Mouse (Mus musculus) neural tube, embryonic 13.5 days (tissue): Measurements from ENCODE around the gene Cacna1c. TPM values are rescaled to one million over a fixed set of nuclear protein-coding genes. Genes with fewer than 3 reads are reported as not detected.

Source experiments
- ATAC-seq: fragments of 200-750 bp; cut with Nextera tagmentation; 2 replicates; pipeline ENCODE4 v1.8.0; 2017; ENCODE audit warnings: low read depth, mild to moderate bottlenecking, moderate TSS enrichment, moderate library complexity
- H3K27ac ChIP-seq: fragments of 300-500 bp; sonication (generic); replicated peaks from 2 replicates; pipeline ENCODE4 v1.5.1; 2015; ENCODE audit warnings: moderate library complexity, mild to moderate bottlenecking, inconsistent platforms
- H3K27me3 ChIP-seq: fragments of 300-500 bp; sonication (generic); 2 replicates; pipeline ENCODE4 v1.6.1; 2015; ENCODE audit warnings: mild to moderate bottlenecking, inconsistent platforms
- H3K36me3 ChIP-seq: fragments of 300-500 bp; sonication (generic); 2 replicates; pipeline ENCODE4 v1.6.1; 2015; ENCODE audit warnings: mild to moderate bottlenecking, inconsistent platforms
- H3K4me1 ChIP-seq: fragments of 300-500 bp; sonication (generic); replicated peaks from 2 replicates; pipeline ENCODE4 v1.6.1; 2015; ENCODE audit warnings: inconsistent platforms
- H3K4me2 ChIP-seq: fragments of 300-500 bp; sonication (generic); 2 replicates; pipeline ENCODE4 v1.6.1; 2015; ENCODE audit warnings: inconsistent platforms, mild to moderate bottlenecking, moderate library complexity
- H3K4me3 ChIP-seq: fragments of 300-500 bp; sonication (generic); 2 replicates; pipeline ENCODE4 v1.5.1; 2015; ENCODE audit warnings: mild to moderate bottlenecking, inconsistent platforms
- H3K9ac ChIP-seq: fragments of 300-500 bp; sonication (generic); 2 replicates; pipeline ENCODE4 v1.6.1; 2015; ENCODE audit warnings: moderate library complexity, mild to moderate bottlenecking, inconsistent platforms
- H3K9me3 ChIP-seq: fragments of 300-500 bp; sonication (generic); 2 replicates; pipeline ENCODE4 v1.6.1; 2016; ENCODE audit warnings: inconsistent platforms
- WGBS: fragments of 180-500 bp; shearing (Covaris S2); methylation state at CpG from one replicate; pipeline ENCODE4 v1.1.7; 2015; 5-methylcytosine and 5-hydroxymethylcytosine counted together
- polyA plus RNA-seq: library from polyadenylated mRNA; unstranded; fragments of >200 nt; fragmentation: Nextera tagmentation; extraction: Ambion mirVana; gene quantifications from 2 replicates; pipeline ENCODE4 v1.2.1, GENCODE M21; 2015

The Cacna1c gene
- polyA plus RNA-seq, 1 experiment from 2014 or later = 5.0 TPM

DNA sequence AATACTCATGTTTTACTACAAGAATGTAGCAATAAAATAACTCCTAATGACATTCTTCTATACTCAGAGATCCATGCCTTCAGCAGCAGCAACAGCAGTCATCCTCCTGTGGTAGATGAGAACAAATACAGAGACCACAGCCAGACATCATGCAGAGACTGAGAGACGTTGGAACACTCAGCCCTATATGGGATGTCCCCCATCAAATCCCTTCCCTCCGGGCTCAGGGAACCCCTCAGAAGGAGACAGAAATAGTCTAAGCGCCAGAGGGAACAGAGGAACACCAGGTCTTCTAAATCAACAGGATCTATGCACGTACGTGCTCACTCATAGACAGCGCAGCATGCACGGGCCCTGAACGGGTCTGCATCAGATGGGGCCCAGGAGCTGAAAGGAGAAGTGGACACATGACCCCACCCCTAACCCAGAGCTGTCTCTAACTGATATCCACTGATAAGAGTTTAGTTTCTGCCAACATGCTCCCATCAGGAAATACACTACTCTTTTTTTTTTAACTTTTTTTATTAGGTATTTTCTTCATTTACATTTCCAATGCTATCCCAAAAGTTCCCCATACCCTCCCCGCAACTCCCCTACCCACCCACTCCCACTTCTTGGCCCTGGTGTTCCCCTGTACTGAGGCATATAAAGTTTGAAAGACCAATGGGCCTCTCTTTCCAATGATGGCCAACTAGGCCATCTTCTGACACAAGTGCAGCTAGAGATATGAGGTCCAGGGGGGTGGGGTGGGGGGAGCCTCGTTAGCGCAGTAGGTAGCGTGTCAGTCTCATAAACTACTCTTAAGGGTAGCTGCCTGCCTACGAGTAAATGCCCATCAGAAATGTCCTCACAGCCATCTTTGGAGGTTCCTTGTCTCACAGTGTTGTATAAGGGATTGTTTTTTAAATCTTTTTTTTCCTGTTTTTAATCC is 182.8 kb downstream of the Cacna1c start:
- ATAC-seq = no peak
- no peaks in the 10 kb centered on the region for H3K9me3 ChIP-seq
- no peaks in the 10 kb centered on the region for H3K36me3 ChIP-seq
- no peaks in the 10 kb centered on the region for H3K27me3 ChIP-seq
- peaks cover 12% of the 10 kb centered on the region for H3K4me1 ChIP-seq
- WGBS = 90% methylated on average over 13 of the region's 13 CpGs
- no peak overlapping the region for H3K9ac ChIP-seq
- H3K4me3 ChIP-seq = no peak overlapping the region
- H3K27ac ChIP-seq = no peak overlapping the region
- no peak overlapping the region for H3K4me2 ChIP-seq

DNA sequence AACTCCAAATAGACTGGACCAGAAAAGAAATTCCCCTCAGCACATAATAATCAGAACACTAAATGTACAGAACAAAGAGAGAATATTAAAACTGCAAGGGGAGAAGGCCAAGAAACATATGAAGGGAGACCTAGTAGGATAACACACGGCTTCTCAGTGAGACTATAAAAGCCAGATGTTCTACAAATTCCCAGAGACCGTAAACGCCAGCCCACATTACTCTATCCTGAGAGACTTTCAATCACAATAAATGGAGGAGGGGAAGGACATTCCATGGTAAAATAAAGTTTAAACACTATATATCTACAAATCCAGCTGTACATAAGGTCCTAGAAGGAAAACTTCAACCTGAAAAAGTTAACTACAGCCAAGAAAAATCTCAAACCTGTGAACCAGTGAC is 185.3 kb downstream of the Cacna1c start:
- no peak for ATAC-seq
- 49% methylated on average over 3 of the region's 3 CpGs for WGBS
- Histone ChIP-seq H3K9me3 (no peaks in the 10 kb centered on the region), H3K4me2 (no peak overlapping the region), H3K9ac (no peak overlapping the region), H3K4me3 (no peak overlapping the region), H3K36me3 (no peaks in the 10 kb centered on the region), H3K27ac (no peak overlapping the region), H3K4me1 (peaks cover 10% of the 10 kb centered on the region), H3K27me3 (no peaks in the 10 kb centered on the region)

DNA sequence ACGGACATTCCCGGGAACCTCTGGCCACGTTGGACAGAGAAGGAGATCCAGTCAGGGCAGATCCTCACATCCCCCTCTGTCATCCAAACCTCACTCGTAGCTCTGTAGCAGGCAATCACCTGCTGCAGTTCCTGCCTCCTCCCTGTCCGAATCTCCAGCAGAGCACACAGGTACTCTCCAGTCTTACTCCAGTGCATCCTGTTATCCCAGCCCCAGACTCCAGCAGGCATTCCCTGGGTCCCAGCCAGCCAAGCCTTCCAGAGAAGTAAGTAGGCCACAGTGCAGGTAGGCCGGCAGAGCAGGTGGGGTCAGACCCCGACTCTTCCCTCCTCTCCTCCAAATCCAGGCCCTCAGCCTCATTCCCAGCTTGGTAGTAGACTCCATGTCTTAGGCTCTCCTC is 186.7 kb downstream of the Cacna1c start:
- H3K27me3 ChIP-seq = no peaks in the 10 kb centered on the region
- 93% methylated on average over 7 of the region's 7 CpGs for WGBS
- no peak overlapping the region for H3K27ac ChIP-seq
- H3K9me3 ChIP-seq = no peaks in the 10 kb centered on the region
- no peak overlapping the region for H3K4me3 ChIP-seq
- peaks cover 10% of the 10 kb centered on the region for H3K4me1 ChIP-seq
- no peak overlapping the region for H3K9ac ChIP-seq
- no peak overlapping the region for H3K4me2 ChIP-seq
- no peaks in the 10 kb centered on the region for H3K36me3 ChIP-seq
- ATAC-seq = no peak

DNA sequence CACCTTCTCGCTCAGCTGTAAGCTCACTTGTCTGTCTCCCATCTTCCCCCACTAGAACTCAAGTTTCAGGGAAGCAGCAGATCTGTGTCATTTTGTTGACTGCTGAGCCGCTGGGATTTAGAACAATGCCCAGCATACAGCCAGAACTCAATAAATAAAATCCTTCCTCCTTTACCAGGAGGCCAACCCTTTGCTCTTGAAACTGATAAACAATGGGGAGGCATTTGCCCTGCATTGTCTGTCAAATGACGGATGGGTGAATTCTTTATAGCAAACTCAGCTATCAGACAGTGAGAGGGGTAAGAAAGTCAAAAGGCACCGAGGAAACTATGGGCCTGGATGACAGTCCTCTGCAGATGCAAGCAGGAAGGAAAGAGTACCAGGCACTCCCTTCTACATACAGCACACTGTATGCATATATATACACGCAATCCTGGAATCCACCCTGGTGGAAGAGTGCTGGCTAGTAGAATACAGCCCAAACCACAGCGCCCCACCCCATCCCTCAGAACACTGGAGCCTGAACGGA is 187.5 kb downstream of the Cacna1c start:
- no peaks in the 10 kb centered on the region for H3K36me3 ChIP-seq
- 45% methylated on average over 7 of the region's 7 CpGs for WGBS
- H3K9ac ChIP-seq = no peak overlapping the region
- no peaks in the 10 kb centered on the region for H3K9me3 ChIP-seq
- H3K27me3 ChIP-seq = no peaks in the 10 kb centered on the region
- no peak overlapping the region for H3K27ac ChIP-seq
- H3K4me2 ChIP-seq = no peak overlapping the region
- no peak for ATAC-seq
- H3K4me3 ChIP-seq = no peak overlapping the region
- H3K4me1 ChIP-seq = peaks cover 10% of the 10 kb centered on the region

DNA sequence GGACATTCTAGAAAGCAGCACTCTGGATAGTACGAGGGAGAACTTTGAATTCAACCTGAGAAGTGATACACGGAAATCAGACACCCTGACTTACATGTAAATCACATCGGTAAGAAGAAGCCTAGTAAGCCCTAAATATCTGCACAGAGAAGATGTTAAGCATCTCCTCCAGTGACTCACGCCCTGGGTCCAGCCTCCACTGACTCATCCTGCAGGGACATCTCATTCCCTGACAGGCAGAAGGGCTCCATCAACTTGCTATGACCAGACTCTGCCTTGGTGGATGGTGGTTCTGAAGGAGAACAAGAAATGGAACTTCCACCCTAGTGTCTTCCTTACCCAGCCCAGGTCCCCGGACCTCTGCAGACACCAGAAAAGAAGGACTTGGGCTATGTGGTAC is 191.6 kb downstream of the Cacna1c start:
- WGBS = 95% methylated on average over 5 of the region's 5 CpGs
- no peak overlapping the region for H3K4me3 ChIP-seq

DNA sequence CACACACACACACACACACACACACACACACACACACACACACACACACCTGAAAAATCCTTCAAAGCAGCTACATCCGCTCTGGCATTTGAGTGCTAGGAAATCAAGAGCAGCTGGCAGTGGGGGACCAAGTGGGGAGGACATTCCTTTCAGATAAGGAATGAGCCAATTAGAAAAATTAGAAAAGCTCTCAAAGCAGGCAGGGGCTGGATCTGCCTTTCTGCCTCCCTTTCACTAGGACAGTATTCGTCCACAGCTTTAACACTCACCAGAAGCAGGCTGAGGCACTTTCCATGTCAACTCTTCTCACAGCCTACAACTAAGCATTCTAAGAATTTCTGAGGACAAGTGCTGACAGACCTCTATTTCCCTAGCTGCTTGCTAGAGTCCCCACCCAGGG is 194.8 kb downstream of the Cacna1c start:
- no peak for ATAC-seq
- H3K9ac ChIP-seq = no peak overlapping the region
- H3K9me3 ChIP-seq = no peaks in the 10 kb centered on the region
- H3K27me3 ChIP-seq = no peaks in the 10 kb centered on the region
- H3K4me1 ChIP-seq = 0 out of 2 replicates have a peak, but pooled peaks cover 7% of the 10 kb centered on the region
- H3K36me3 ChIP-seq = no peaks in the 10 kb centered on the region
- no peak overlapping the region for H3K4me3 ChIP-seq
- no peak overlapping the region for H3K4me2 ChIP-seq
- no peak overlapping the region for H3K27ac ChIP-seq
- 70% methylated on average over 2 of the region's 2 CpGs for WGBS

More for the DNA sequence above, 191.6 kb downstream of the Cacna1c start:
- H3K27ac ChIP-seq = no peak overlapping the region
- H3K27me3 ChIP-seq = no peaks in the 10 kb centered on the region
- no peaks in the 10 kb centered on the region for H3K36me3 ChIP-seq
- no peak for ATAC-seq
- H3K4me1 ChIP-seq = peaks cover 17% of the 10 kb centered on the region
- H3K9ac ChIP-seq = no peak overlapping the region
- no peaks in the 10 kb centered on the region for H3K9me3 ChIP-seq
- H3K4me2 ChIP-seq = no peak overlapping the region

DNA sequence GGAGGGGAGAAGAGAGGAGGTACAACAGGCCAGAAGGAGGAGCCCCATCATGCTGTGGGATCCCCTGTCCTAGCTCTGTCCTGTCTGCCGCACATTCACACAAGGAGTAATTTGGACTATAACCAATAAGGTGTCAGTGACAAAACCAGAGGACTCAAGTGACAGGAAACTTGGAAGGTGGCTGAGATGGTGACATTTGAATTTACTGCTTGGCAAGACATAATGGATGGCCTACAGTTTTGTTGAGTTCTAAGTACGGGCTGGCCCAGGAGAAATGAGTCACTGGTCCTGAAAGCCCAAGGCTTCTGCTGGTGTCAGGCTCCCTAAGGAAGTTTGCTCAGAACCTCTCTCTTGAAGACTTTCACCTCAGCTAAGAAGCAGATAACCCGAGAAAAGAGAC is 196.0 kb downstream of the Cacna1c start:
- no peak overlapping the region for H3K27ac ChIP-seq
- no peak overlapping the region for H3K9ac ChIP-seq
- no peak overlapping the region for H3K4me3 ChIP-seq
- H3K27me3 ChIP-seq = no peaks in the 10 kb centered on the region
- H3K4me1 ChIP-seq = 0 out of 2 replicates have a peak, but pooled peaks cover 7% of the 10 kb centered on the region
- WGBS = 57% methylated on average over 3 of the region's 3 CpGs
- H3K9me3 ChIP-seq = no peaks in the 10 kb centered on the region
- no peak for ATAC-seq
- no peak overlapping the region for H3K4me2 ChIP-seq
- no peaks in the 10 kb centered on the region for H3K36me3 ChIP-seq

DNA sequence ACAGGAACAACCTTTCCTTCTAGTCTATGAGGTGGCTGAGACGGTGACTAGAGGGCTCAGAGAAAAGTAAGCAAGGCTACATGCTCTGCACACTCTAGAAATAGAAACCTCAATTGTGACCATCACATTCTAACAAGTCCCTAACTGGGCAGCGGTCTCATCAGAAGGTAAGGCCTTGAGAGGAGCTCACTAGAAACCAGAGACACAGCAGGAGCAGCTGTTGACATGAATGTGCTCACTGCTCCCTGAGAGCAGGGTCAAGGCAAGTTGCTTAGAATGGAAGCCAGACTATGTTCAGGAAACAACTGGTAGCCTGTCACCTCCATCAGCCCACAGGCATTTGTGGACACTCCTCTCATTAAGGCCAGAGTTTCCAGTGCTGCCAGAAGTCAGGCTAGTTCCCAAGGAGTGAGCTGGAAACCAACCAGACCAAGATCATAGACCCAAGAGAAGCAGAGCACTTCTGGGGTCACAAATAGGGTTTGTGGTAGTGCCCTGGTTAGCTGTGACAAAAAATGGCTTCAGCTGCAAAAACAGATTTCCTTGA is 196.8 kb downstream of the Cacna1c start:
- no peak for ATAC-seq
- no peak overlapping the region for H3K4me2 ChIP-seq
- no peaks in the 10 kb centered on the region for H3K36me3 ChIP-seq
- H3K27ac ChIP-seq = no peak overlapping the region
- H3K9me3 ChIP-seq = no peaks in the 10 kb centered on the region
- no peak overlapping the region for H3K4me3 ChIP-seq
- no peak overlapping the region for H3K9ac ChIP-seq
- no peaks in the 10 kb centered on the region for H3K27me3 ChIP-seq
- 97% methylated on average over 2 of the region's 2 CpGs for WGBS
- 0 out of 2 replicates have a peak, but pooled peaks cover 7% of the 10 kb centered on the region for H3K4me1 ChIP-seq

DNA sequence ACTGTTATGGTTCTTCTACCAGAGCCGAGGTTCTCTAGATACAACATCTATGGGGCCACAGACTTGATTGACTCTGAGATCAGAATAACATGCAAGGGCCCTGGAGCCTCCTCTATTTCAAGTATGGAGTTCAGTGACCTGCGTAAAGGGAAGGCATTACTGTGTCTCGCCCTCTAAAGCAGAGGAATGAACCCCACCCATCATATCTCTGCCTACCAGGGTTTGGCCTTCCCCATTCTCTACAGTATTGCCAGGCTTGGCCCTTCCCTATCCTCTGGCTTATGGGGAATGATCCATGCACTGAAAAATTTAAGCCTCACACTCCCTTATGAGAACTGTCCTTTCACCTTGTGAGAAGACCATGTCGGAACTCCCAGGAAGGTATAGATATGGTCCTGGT is 198.8 kb downstream of the Cacna1c start:
- H3K36me3 ChIP-seq = no peaks in the 10 kb centered on the region
- H3K27ac ChIP-seq = no peak overlapping the region
- no peaks in the 10 kb centered on the region for H3K27me3 ChIP-seq
- no peaks in the 10 kb centered on the region for H3K9me3 ChIP-seq
- ATAC-seq = no peak
- 94% methylated on average over 4 of the region's 4 CpGs for WGBS
- 0 out of 2 replicates have a peak, but pooled peaks cover 7% of the 10 kb centered on the region for H3K4me1 ChIP-seq
- H3K4me2 ChIP-seq = no peak overlapping the region
- H3K4me3 ChIP-seq = no peak overlapping the region
- H3K9ac ChIP-seq = no peak overlapping the region

DNA sequence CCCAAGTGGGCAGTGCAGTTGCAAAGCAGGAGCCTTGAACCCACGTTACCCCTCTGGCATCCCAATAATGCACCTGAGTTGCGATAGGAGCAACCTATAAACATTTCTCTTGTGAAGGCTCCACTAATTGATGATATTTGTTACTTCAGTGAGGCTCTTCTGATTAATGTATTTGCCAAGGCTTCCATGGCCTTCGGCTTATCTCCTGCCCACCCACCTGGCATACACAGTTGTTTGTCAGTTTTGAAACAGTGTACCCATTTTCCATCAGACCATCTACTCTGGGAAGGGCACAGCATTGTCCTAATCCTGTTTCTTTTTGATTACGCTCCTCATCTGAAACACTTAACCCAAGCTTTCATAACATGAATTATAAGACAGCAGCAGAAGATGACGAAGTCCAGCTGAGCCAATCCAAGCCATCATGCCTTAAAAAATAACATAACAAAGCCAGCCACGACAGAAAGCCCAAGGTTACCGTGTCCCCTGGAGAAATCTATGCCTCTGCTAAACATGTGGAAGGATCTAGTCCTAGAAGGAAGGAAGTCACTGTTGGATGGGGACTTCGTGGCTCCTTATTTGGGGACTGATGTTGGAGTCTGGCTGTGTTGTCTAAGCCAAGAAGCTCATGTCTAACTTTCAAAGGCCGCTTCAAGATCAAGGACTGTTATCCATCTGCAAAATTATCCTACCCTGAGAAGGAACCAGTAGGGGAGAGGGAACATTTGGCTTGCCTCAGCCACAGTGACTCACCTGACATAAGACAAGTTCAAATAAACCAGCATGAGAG is 201.8 kb downstream of the Cacna1c start:
- no peaks in the 10 kb centered on the region for H3K27me3 ChIP-seq
- H3K4me2 ChIP-seq = no peak overlapping the region
- no peak for ATAC-seq
- no peak overlapping the region for H3K27ac ChIP-seq
- H3K9me3 ChIP-seq = no peaks in the 10 kb centered on the region
- H3K4me3 ChIP-seq = no peak overlapping the region
- peaks cover 11% of the 10 kb centered on the region for H3K4me1 ChIP-seq
- WGBS = 92% methylated on average over 9 of the region's 9 CpGs
- H3K36me3 ChIP-seq = no peaks in the 10 kb centered on the region
- no peak overlapping the region for H3K9ac ChIP-seq

DNA sequence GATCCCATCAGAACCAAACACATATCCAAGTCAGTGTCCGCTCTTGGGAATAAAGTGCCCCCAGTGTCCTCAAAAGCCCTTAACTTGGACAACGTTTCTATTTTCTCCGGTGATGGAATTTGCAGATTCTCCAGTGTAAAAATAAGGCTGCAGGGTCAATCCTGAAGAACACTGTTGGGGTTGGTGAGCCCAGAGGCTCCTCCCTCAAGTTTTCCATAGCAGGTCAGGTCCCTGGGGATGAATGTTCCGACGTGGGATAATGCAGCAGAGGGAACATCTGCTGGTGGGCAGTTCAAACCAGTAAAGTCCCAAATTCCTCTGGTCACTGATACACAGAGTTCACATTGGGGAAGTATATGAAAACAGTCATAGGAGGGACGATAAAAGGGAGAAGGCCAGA is 203.8 kb downstream of the Cacna1c start:
- H3K27me3 ChIP-seq = no peaks in the 10 kb centered on the region
- H3K9me3 ChIP-seq = no peaks in the 10 kb centered on the region
- WGBS = 80% methylated on average over 6 of the region's 6 CpGs
- no peak overlapping the region for H3K4me2 ChIP-seq
- no peak overlapping the region for H3K4me3 ChIP-seq
- H3K4me1 ChIP-seq = peaks cover 22% of the 10 kb centered on the region
- H3K9ac ChIP-seq = no peak overlapping the region
- no peaks in the 10 kb centered on the region for H3K36me3 ChIP-seq
- no peak for ATAC-seq
- no peak overlapping the region for H3K27ac ChIP-seq
